Mouse (Mus musculus) common myeloid progenitor, adult 5-6 weeks (primary cell): ENCODE data around the gene Cpb2. TPM values are rescaled to one million over a fixed set of nuclear protein-coding genes. Genes with fewer than 3 reads are reported as not detected.
A peak's percentile ranks its signal among the peaks of the same experiment; 100 is the strongest.

Source experiments
- ATAC-seq: replicated peaks from 2 replicates; pipeline ENCODE4 v1.8.0; 2016; ENCODE audit warnings: low read depth, mild to moderate bottlenecking, moderate TSS enrichment, inconsistent platforms; ENCODE audit not compliant: poor library complexity, severe bottlenecking
- total RNA-seq: library from RNA; stranded (forward); fragments of 200-1000, 187-1606 nt; gene quantifications from 2 replicates; pipeline ENCODE4 v1.2.3, GENCODE M21; 2017

Gene Cpb2
- total RNA-seq, 1 experiment from 2014 or later = not detected

DNA sequence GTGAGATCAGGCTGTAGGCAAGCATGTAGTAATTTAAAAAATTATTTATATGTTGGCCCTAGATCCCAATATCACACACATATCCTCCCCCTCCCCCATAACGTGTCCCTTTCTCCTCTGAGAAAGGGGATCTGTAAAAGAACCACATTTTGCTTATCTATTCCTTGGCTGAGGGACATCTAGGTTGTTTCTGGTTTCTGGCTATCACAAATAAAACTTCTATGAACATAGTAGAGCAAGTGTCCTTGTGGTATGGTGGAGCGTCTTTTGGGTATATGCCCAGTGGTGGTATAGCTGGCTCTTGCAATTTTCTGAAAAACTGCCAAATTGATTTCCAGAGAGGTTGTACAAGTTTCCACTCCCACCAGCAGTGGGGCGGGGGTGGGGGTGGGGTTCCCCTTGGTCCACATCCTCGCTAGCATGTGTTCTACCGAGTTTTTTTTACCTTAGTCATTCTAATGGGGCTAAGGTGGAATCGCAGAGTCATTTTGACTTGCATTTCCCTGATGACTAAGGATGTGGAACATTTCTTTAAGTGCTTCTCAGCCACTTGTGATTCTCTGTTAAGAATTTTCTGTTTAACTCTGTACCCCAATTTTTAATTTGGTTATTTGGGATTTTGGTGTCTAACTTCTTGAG, 3.9 kb upstream of the Cpb2 start:
- peak; percentile 74 for ATAC-seq

DNA sequence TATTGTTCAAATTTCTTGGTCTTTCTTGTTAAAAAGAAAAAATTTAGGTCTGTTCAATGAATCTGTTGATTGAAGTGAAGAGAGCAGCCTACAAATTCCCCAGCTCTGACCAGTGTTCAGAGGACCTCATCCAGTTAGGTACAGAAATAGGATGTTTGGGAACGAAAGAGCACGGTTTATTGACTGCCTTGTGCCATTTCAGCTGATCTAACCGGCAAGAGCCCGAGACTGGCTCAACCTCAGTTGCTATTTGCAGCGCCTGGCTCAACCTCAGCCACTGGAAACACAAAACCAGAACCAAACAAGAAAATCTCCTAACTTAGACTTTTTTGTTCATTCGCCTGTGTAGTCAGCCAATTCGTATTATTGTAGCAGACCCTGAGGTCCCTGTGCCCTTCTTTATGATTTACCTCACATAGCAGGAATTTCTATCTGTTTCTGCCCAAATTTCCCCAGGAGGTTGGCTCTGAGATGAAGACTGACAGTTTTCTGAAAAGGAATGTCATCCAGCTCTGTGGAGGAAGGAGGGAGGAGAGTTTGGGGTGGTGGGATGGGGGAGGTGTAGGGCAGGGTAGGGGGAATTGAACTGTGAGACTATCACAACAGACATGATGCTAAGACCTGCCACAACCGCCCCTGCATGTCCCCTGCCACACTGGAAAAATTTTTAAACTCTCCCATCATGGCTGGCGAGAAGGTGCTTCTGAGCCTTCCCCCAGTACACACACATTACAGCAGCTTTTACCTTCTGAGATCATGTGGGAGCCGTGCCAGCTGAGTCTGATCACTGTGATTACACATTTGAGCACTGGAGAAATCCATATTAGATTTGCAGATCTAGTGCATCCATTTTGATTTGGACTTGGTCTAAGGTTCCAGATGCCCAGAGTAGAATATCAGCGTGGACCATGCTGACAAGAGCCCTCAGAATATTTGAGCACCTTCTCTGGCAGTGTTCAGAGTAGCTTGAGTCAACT, 4.2 kb downstream of the Cpb2 start:
- ATAC-seq = no peak

DNA sequence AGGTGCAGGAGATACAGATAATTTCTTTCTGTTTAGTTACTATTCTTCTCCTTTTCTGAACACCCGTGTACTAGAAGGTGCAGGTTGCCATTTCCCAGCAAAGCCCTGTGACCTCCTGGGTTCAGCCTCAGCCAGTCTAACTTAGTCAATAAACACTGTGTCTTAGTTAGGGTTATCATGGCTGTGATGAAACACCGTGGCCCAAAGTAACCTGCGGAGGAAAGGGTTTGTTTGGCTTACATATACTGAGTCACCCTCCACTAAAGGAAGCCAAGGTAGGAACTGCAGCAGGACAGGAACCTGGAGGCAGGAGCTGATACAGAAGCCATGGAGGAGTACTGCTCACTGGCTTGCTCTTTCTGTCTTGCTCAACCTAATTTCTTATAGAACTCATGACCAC, 8.3 kb downstream of the Cpb2 start:
- ATAC-seq = no peak

DNA sequence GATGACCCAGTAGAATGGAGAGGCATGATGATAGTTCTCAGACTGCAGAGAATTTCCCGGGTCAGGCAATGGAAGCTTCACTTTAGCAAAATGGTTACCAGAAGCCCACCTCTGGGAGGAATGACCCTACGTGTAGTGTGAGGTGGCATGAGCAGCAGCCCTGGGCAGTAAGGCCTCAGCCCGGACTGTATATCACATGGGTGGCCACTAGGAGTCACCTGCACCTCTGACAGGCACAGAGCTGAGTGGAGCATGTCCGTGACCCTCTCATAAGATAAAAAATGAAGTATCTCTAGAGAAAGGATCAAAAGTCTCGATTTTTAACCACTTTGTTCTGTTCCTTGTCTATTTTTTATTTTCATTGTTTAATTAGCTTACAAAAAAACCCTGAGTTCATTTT, 14.4 kb downstream of the Cpb2 start:
- ATAC-seq = peak; percentile 90

DNA sequence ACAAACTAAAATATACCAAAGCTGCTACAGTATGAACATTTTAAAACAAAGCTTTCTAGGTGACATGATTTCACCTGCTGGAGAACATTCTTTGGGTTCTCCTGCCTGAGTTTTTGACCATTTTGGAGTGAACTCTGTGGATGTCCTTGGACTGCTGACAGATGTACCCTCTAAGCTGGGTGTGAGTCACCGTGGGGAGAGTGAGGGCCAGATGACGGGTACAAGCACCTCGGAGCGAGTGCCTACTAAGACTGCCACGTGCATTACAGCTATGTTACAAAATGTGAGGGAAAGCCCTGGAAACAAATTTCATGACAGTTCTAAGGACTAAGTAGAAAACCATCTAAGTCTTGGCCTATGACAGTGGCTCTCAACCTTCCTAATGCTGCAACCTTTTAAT, 27.4 kb downstream of the Cpb2 start:
- no peak for ATAC-seq

DNA sequence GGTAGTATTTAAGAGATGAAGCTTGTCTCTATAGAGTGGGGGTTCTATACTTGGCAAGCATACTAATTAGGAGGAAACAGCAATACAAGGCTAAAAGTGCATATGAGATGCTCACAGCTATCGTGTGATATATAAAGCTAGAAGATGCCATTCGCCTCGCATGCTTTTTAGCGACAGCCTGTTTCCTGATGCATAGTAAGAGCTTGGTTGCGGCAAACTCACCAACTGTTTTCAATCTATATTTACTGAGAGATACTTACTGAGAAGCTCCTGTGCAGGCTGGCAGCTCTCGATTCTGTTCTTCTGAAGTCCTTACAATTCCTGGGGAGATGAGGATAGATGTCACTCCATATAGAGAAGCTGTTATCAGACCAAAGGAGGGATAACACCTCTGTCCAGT, 37.6 kb downstream of the Cpb2 start:
- no peak for ATAC-seq

DNA sequence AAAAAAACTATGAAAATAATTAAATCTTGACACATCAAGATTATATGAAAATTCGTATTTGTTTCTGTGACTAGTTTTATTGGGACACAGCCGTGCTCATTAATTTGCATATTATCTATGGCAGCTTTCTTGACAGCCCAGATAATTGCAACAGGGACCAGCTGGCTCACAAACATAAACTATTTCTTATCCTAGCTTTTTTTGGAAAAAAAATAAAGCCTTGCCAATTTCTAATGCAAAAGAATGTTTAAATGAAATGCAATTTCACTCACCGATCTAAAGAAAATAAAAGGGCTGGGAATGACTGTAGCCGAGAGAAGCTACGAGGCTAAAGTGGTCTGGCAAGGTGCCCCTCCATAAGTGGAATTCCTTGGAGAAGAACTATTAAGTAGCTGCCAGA, 38.3 kb downstream of the Cpb2 start:
- no peak for ATAC-seq

DNA sequence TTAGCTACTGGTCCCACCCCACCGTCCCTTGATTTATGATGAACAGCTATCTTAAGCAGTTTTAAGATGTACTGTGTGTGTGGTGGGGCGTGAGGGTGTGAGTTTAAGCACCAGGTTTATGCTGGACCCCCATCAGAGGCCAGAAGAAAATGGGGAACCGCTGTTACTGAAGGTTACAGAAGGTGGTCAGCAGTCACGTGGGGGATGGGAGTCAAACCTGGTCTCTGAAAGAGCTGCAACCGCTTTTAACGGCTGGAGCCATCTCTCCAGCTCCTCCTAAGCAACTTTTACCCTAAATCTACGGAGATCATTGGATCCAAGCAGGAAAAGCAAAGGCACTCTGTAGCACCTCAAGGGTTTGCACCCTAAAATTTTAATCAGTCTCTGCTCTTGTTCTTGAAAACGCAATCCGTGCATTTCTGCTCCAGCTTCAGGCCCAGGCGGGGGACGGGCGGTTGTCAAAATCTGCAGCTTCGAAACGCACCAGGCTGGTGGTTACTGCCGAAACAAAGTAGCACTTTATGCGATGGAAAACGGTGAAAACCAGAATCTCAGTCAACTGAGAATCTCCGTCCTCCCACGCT, 41.6 kb downstream of the Cpb2 start:
- peak; percentile 36 for ATAC-seq

DNA sequence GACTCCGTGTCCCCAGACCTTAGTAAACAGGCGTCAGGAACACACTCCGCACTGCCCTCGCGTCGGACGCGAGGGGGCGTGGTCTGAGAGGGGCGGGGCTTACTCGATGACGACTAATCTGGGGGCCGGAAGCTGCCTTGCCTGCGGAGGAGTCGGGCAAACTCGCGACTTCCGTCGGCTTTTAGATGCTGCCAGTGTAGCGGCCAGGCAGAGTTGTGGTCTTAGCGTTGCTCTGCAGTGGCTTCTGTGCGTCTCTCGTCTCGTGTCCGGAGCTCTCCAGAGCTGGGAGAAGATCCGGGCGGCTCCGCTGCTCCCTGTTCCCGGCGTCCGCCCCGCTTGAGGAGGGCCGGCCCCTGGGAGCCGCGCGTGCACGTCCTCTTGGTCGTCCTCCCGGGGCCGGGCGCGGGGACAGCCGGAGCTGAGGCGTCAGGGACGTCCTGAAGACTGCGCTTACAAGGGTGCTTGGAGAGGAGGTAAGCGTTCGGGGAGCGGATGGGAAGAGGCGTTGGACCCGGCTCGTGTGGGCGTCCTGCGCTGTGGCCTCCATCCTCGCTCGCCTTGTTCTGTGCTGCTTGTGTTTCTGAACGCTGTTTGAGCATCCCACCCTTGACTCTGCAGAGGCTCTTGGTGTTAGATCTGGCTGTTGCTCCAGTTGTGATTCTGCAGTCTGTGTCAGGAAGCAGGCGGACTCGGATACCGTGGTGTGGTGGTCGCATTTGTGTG, 42.3 kb downstream of the Cpb2 start, which contains the start of gene Zc3h13:
Zc3h13 (plus strand) TSS at position 181 of the 723 bp plus-strand sequence.
- ATAC-seq = peak; percentile 99

DNA sequence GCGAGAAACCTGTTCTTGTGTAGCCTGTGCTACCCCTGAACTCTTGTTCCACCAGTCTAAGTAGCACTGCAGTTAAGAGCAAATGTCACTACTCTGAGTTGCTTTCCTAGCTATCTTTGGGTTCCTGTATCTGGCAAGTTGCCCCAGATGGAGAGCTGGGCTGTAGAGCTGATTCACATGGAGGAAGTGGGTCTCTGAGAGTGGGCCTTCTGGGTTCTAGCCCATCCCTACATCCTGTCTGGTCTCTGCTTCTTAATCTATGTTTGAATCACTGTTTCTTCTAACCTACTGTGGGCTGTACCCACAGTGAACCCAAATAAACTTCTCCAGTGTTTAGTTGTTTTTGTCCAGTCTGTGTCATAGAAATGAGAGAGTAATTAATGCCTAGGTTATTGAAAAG, 59.0 kb downstream of the Cpb2 start:
- 0 out of 2 replicates have a peak, but pooled peaks have one; percentile 42 for ATAC-seq

DNA sequence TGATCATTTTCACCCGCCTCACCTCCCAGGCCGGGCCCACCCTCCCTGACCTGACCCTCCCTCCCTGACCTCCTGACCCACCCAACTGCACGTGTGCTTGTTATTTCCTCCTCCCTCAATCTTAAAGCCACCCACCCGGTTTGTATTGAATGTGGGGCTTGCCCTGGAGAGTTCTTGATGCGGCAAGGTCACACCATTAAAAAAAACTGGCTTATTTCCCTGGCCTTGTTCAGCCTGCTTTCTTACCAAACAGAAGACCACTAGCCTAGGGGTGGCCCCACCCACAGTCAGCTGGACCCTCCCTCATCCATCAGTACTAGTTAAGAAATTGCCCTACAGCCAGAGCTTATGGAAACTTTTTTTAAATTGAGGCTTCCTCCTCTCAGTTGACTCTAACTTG, 61.7 kb downstream of the Cpb2 start:
- ATAC-seq = no peak

DNA sequence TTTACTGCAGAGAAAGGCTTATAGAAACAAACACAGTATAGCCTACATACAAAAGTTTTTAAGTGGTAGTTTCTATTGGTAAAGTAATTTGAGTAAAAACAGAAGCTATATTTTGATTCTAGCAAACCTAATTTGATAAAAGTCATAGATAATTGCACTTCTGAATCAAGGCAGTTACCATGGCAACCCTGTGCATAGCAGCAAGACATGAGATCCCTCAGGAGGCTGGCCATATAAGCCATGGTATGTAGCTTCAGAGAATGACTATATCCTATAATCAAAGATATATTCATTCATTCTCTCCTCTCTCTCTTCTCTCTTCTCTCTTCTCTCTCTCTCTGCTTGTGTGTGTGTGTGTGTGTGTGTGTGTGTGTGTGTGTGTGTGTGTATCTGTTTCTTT, 65.8 kb downstream of the Cpb2 start:
- no peak for ATAC-seq

DNA sequence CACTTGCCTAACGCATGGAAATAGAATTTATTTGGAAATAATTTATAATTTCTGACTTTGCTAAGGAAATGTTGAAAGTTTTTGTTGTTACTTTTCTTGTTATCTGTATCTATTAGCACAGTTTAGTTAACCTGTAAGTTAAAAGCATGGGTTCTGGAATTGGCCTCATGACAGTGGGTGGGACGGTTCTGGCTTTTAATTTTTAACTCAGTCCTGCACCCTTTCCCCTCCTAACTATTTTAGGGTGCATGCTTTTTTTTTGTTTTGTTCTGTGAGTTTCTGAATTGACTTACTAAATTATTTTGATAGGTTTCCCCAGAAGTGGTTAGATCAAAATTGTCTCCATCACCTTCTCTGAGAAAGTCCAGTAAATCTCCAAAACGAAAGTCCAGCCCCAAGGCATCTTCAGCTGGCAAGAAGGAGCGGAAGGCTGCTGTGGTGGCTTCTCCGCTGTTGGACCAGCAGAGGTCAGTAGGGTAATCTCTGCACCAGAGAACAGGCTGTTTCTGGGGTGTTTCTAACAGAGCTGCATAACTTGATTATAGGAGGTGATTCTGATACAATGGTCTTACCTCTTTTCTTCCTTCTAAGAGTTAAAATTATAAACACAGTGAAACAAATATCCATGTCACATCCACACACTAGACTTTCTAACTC, 67.4 kb downstream of the Cpb2 start:
- no peak for ATAC-seq

DNA sequence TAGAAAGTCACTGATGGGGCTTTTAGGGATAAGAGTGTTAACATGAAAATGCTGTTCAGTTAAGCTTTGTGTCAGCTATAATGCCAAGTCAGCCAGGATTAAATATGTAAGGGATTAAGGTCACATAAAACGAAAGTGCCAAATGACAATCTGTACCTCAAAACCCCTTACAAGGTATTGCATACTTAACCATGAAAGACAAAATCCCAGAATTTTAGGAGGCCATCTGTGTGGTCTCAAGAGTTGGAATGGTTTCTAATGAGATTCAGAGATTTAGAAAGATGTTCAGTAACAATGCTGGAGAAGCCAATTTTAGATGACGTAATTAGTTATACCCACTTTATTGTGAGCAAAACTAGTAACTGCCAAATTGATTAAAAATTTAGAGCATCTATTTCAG, 72.4 kb downstream of the Cpb2 start:
- no peak for ATAC-seq

DNA sequence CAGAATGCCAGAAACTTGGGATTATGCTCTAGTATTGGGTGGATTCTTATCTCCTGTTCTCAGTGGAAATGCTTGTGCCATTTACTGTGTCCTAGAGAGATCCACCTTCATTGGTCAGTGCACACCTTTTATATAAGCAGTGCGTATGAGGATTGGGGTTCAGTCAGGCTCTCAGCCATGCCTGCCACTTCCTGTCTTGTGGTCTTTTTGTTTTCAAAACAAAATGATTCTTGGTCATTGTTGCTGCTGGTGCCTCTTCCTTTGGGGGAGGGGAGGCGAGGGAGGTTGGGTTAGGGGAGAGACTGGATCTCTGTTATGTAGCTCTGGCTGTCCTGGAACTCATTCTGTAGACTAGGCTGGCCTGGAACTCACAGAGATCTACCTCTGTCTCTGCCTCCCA, 76.6 kb downstream of the Cpb2 start:
- peak; percentile 52; the same call in 1 of the 2 replicates for ATAC-seq

DNA sequence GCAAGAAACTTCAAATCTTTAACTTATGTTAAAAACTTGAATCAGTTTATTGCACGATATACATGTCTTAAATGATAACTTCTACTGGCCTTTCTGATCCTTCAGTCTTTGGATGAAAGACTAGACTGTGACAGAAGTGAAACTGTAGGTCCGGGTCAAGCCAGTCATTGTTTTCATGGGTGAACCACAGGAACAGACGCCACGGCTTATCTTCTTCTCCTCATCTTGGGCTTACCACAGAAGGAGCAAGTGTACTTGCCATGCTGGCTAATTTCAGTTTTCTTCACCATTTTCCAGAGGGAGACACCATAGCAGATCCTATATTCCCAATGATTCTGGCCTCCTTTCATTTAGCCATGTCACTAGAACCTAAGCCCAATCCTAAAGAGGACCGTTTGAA, 78.2 kb downstream of the Cpb2 start:
- ATAC-seq = peak; percentile 89

DNA sequence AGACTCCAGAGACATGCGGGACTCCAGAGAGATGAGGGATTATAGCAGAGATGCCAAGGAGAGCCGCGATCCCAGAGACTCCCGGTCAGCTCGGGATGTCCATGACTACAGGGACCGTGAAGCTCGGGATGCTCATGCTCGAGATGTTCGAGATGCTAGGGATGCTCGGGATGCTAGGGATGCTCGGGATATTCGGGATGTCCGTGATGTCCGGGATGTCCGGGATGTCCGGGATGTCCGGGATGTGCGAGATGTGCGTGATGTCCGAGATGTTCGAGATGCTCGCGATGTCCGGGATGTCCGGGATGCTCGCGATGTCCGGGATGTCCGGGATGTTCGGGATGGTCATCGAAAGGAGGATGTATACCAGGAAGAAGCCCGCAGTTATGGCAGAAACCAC, 81.3 kb downstream of the Cpb2 start:
- ATAC-seq = no peak

DNA sequence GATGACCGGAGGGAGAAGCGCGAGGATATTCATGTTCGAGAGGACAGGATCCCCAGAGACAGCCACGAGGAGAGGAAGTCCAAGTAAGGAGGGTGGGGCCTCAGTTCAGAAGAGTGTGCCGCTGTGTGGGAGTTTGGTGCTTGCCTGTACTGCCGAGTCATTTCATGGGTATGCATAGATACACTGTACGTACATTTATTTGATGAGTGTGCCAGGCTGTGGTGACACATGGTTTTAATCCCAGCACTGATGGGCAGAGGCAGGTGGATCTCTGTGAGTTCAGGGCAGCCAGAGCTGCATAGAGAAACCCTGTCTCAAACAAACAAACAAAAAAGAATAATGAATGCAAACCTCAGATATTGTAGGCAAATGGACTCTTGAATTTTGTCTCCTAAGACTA, 86.0 kb downstream of the Cpb2 start:
- 0 out of 2 replicates have a peak, but pooled peaks have one; percentile 8 for ATAC-seq

DNA sequence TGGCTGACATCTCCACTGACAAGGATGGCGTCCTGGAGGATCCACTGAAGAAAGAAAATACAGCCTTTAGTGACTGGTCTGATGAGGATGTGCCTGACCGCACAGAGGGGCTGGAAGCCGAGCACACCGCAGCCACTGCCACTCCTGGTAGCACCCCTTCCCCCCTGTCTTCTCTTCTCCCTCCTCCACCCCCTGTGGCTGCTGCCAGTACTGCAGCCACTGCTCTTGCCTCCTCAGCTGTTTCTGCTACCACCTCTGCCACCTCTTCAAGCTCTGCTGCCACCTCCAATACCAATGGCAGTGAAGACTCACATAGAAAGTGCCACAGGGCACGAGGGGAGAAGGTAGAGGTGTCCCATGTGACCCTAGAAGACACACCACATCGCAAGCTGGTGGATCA, 88.5 kb downstream of the Cpb2 start:
- peak; percentile 60 for ATAC-seq
